Mouse (Mus musculus) testis, adult 2 months (tissue): ENCODE results near the gene Arhgap27.

Experiments used
- CTCF ChIP-seq: fragments of 200-500 bp; IDR thresholded peaks from 2 replicates; pipeline ENCODE4 v1.5.1; 2012; ENCODE audit warnings: low read depth, mild to moderate bottlenecking, inconsistent platforms, low read length, moderate library complexity; ENCODE audit not compliant: control insufficient read depth, insufficient read depth, insufficient replicate concordance
- POLR2A ChIP-seq: fragments of 200-500 bp; IDR thresholded peaks from 2 replicates; pipeline ENCODE4 v1.6.1; 2012; ENCODE audit warnings: low read depth, mild to moderate bottlenecking, inconsistent platforms, low read length, moderate library complexity; ENCODE audit not compliant: control insufficient read depth

DNA sequence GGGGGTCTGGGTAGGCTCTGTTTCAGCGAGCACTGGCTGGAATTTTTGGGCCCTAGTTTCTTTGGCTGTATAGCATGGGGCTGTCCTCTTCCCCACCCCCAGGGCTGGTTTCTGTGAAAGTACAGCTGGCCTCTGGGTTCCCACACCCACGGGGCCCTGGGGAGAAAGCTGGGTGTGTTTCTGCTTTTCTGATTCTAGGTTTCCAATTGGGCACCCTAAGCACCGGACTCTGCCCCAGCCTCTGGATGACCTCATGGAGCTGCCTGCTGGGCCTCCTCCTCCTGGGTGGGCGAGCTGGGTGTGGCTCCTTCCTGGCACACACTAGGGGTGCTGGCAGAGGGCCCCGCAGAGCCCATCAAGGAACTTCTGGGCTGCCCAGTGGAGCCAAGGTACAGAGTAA is 16.8 kb downstream of the Arhgap27 start:
- no peak for TF ChIP-seq CTCF
- TF ChIP-seq POLR2A, result no peak
